Mouse (Mus musculus): ENCODE data around the gene Arhgap15. TPM values are rescaled to one million over a fixed set of nuclear protein-coding genes. Genes with fewer than 3 reads are reported as not detected.
A peak's percentile ranks its signal among the peaks of the same experiment; 100 is the strongest.

Gene Arhgap15
- polyA plus RNA-seq, 1 experiment from 2014 or later = 2.8 TPM

GRCm38 (mm10) chr2:43816788-43817581 lies 68.4 kb downstream of the Arhgap15 start:
- H3K36me3 ChIP-seq (ENCODE audit: control insufficient read depth, insufficient read depth, low read length) = no peaks in the 10 kb centered on the region
- no peak for ATAC-seq (ENCODE audit: low read depth)
- no peak for DNase-seq (ENCODE audit: low spot score)
- no peaks in the 10 kb centered on the region for H3K27me3 ChIP-seq (replicated peaks; ENCODE audit: control insufficient read depth, insufficient read depth, low read length)
- H3K4me3 ChIP-seq (ENCODE audit: low read depth, low read length) = no peak overlapping the region
- H3K9me3 ChIP-seq (ENCODE audit: control insufficient read depth, low read length) = no peaks in the 10 kb centered on the region
- no peak overlapping the region for H3K9ac ChIP-seq (ENCODE audit: low read depth, low read length)
- 83% methylated on average over 8 of the region's 8 CpGs for WGBS
- H3K27ac ChIP-seq (replicated peaks; ENCODE audit: low read depth, low read length) = no peak overlapping the region
- H3K4me2 ChIP-seq (ENCODE audit: low read depth, low read length) = no peak overlapping the region
- H3K4me1 ChIP-seq (ENCODE audit: control insufficient read depth, insufficient read depth, low read length) = no peaks in the 10 kb centered on the region

GRCm38 (mm10) chr2:43835931-43836330 lies 87.3 kb downstream of the Arhgap15 start:
- 79% methylated on average over 5 of the region's 5 CpGs for WGBS
- no peak overlapping the region for H3K4me2 ChIP-seq (ENCODE audit: low read depth, low read length)
- no peak overlapping the region for H3K27ac ChIP-seq (replicated peaks; ENCODE audit: low read depth, low read length)
- no peaks in the 10 kb centered on the region for H3K4me1 ChIP-seq (ENCODE audit: control insufficient read depth, insufficient read depth, low read length)
- H3K4me3 ChIP-seq (ENCODE audit: low read depth, low read length) = no peak overlapping the region
- no peaks in the 10 kb centered on the region for H3K9me3 ChIP-seq (ENCODE audit: control insufficient read depth, low read length)
- ATAC-seq (ENCODE audit: low read depth) (no peak), DNase-seq (ENCODE audit: low spot score) (no peak)
- no peaks in the 10 kb centered on the region for H3K27me3 ChIP-seq (replicated peaks; ENCODE audit: control insufficient read depth, insufficient read depth, low read length)
- H3K9ac ChIP-seq (ENCODE audit: low read depth, low read length) = no peak overlapping the region
- no peaks in the 10 kb centered on the region for H3K36me3 ChIP-seq (ENCODE audit: control insufficient read depth, insufficient read depth, low read length)

- ATAC-seq (ENCODE audit: low read depth) (no peak), DNase-seq (ENCODE audit: low spot score) (peak; percentile 51)
- Histone ChIP-seq H3K27ac (replicated peaks; ENCODE audit: low read depth, low read length) (no peak overlapping the region), H3K27me3 (replicated peaks; ENCODE audit: control insufficient read depth, insufficient read depth, low read length) (no peaks in the 10 kb centered on the region), H3K36me3 (ENCODE audit: control insufficient read depth, insufficient read depth, low read length) (no peaks in the 10 kb centered on the region), H3K4me2 (ENCODE audit: low read depth, low read length) (no peak overlapping the region), H3K4me1 (ENCODE audit: control insufficient read depth, insufficient read depth, low read length) (no peaks in the 10 kb centered on the region), H3K4me3 (ENCODE audit: low read depth, low read length) (no peak overlapping the region), H3K9me3 (ENCODE audit: control insufficient read depth, low read length) (no peaks in the 10 kb centered on the region), H3K9ac (ENCODE audit: low read depth, low read length) (no peak overlapping the region)
- WGBS = 59% methylated on average over 5 of the region's 5 CpGs
Measured at GRCm38 (mm10) chr2:43841644-43842043, 93.0 kb downstream of the Arhgap15 start.

GRCm38 (mm10) chr2:43851195-43851594 lies 102.6 kb downstream of the Arhgap15 start:
- Histone ChIP-seq H3K4me2 (ENCODE audit: low read depth, low read length) (no peak overlapping the region), H3K4me3 (ENCODE audit: low read depth, low read length) (no peak overlapping the region), H3K9me3 (ENCODE audit: control insufficient read depth, low read length) (no peaks in the 10 kb centered on the region), H3K4me1 (ENCODE audit: control insufficient read depth, insufficient read depth, low read length) (no peaks in the 10 kb centered on the region), H3K36me3 (ENCODE audit: control insufficient read depth, insufficient read depth, low read length) (no peaks in the 10 kb centered on the region), H3K9ac (ENCODE audit: low read depth, low read length) (no peak overlapping the region), H3K27ac (replicated peaks; ENCODE audit: low read depth, low read length) (no peak overlapping the region), H3K27me3 (replicated peaks; ENCODE audit: control insufficient read depth, insufficient read depth, low read length) (no peaks in the 10 kb centered on the region)
- peak; percentile 14 for DNase-seq (ENCODE audit: low spot score)
- 56% methylated on average over 3 of the region's 3 CpGs for WGBS
- no peak for ATAC-seq (ENCODE audit: low read depth)

GRCm38 (mm10) chr2:43862709-43863108 lies 114.1 kb downstream of the Arhgap15 start:
- DNase-seq (ENCODE audit: low spot score) = no peak
- Histone ChIP-seq H3K4me2 (ENCODE audit: low read depth, low read length) (no peak overlapping the region), H3K36me3 (ENCODE audit: control insufficient read depth, insufficient read depth, low read length) (no peaks in the 10 kb centered on the region), H3K4me1 (ENCODE audit: control insufficient read depth, insufficient read depth, low read length) (no peaks in the 10 kb centered on the region), H3K27ac (replicated peaks; ENCODE audit: low read depth, low read length) (no peak overlapping the region), H3K9me3 (ENCODE audit: control insufficient read depth, low read length) (no peaks in the 10 kb centered on the region), H3K4me3 (ENCODE audit: low read depth, low read length) (no peak overlapping the region), H3K27me3 (replicated peaks; ENCODE audit: control insufficient read depth, insufficient read depth, low read length) (no peaks in the 10 kb centered on the region), H3K9ac (ENCODE audit: low read depth, low read length) (no peak overlapping the region)
- WGBS = 79% methylated on average over 5 of the region's 5 CpGs
- ATAC-seq (ENCODE audit: low read depth) = no peak

- Histone ChIP-seq H3K4me1 (ENCODE audit: control insufficient read depth, insufficient read depth, low read length) (no peaks in the 10 kb centered on the region), H3K4me2 (ENCODE audit: low read depth, low read length) (no peak overlapping the region), H3K27me3 (replicated peaks; ENCODE audit: control insufficient read depth, insufficient read depth, low read length) (no peaks in the 10 kb centered on the region), H3K9ac (ENCODE audit: low read depth, low read length) (no peak overlapping the region), H3K9me3 (ENCODE audit: control insufficient read depth, low read length) (no peaks in the 10 kb centered on the region), H3K27ac (replicated peaks; ENCODE audit: low read depth, low read length) (no peak overlapping the region), H3K36me3 (ENCODE audit: control insufficient read depth, insufficient read depth, low read length) (no peaks in the 10 kb centered on the region), H3K4me3 (ENCODE audit: low read depth, low read length) (no peak overlapping the region)
- peak; percentile 74; the same call in 1 of the 2 replicates for ATAC-seq (ENCODE audit: low read depth)
- DNase-seq (ENCODE audit: low spot score) = peak; percentile 93
- 18% methylated on average over 7 of the region's 7 CpGs for WGBS
Measured at GRCm38 (mm10) chr2:43902403-43902973, 153.9 kb downstream of the Arhgap15 start.

GRCm38 (mm10) chr2:43907496-43907895 lies 158.9 kb downstream of the Arhgap15 start:
- no peak overlapping the region for H3K4me3 ChIP-seq (ENCODE audit: low read depth, low read length)
- H3K9ac ChIP-seq (ENCODE audit: low read depth, low read length) = no peak overlapping the region
- H3K4me1 ChIP-seq (ENCODE audit: control insufficient read depth, insufficient read depth, low read length) = no peaks in the 10 kb centered on the region
- H3K27ac ChIP-seq (replicated peaks; ENCODE audit: low read depth, low read length) = no peak overlapping the region
- DNase-seq (ENCODE audit: low spot score) = peak; percentile 83
- 74% methylated on average over 5 of the region's 5 CpGs for WGBS
- no peak for ATAC-seq (ENCODE audit: low read depth)
- H3K27me3 ChIP-seq (replicated peaks; ENCODE audit: control insufficient read depth, insufficient read depth, low read length) = no peaks in the 10 kb centered on the region
- no peaks in the 10 kb centered on the region for H3K9me3 ChIP-seq (ENCODE audit: control insufficient read depth, low read length)
- H3K4me2 ChIP-seq (ENCODE audit: low read depth, low read length) = no peak overlapping the region
- H3K36me3 ChIP-seq (ENCODE audit: control insufficient read depth, insufficient read depth, low read length) = no peaks in the 10 kb centered on the region

GRCm38 (mm10) chr2:43914104-43914503 lies 165.5 kb downstream of the Arhgap15 start:
- 83% methylated on average over 6 of the region's 6 CpGs for WGBS

More at GRCm38 (mm10) chr2:43914104-43914503, 165.5 kb downstream of the Arhgap15 start:
- no peak overlapping the region for H3K9ac ChIP-seq (ENCODE audit: low read depth, low read length)
- H3K36me3 ChIP-seq (ENCODE audit: control insufficient read depth, insufficient read depth, low read length) = no peaks in the 10 kb centered on the region
- no peak for ATAC-seq (ENCODE audit: low read depth)
- DNase-seq (ENCODE audit: low spot score) = no peak
- H3K27ac ChIP-seq (replicated peaks; ENCODE audit: low read depth, low read length) = no peak overlapping the region
- H3K4me3 ChIP-seq (ENCODE audit: low read depth, low read length) = no peak overlapping the region
- no peaks in the 10 kb centered on the region for H3K9me3 ChIP-seq (ENCODE audit: control insufficient read depth, low read length)
- no peaks in the 10 kb centered on the region for H3K27me3 ChIP-seq (replicated peaks; ENCODE audit: control insufficient read depth, insufficient read depth, low read length)
- H3K4me1 ChIP-seq (ENCODE audit: control insufficient read depth, insufficient read depth, low read length) = no peaks in the 10 kb centered on the region
- no peak overlapping the region for H3K4me2 ChIP-seq (ENCODE audit: low read depth, low read length)

Measured in embryonic facial prominence, embryonic 14.5 days (tissue).